Mouse (Mus musculus): ENCODE data around the gene Arl4d. TPM values are rescaled to one million over a fixed set of nuclear protein-coding genes. Genes with fewer than 3 reads are reported as not detected.
"Not testable (repeated sequence)": the region's sequence is repeated elsewhere in the genome, so short reads cannot be mapped to it uniquely, and the experiment has no call there.

Arl4d gene
- polyA plus RNA-seq, 1 experiment from 2014 or later = 10.0 TPM

GRCm38 (mm10) chr11:101626649-101626994 lies 38.7 kb upstream of the Arl4d start:
- Histone ChIP-seq H3K9ac (ENCODE audit: low read length) (peak overlapping the region; percentile 73), H3K9me3 (ENCODE audit: control insufficient read depth, low read length) (no peaks in the 10 kb centered on the region), H3K4me2 (replicated peaks; ENCODE audit: low read depth) (peak overlapping the region; percentile 60), H3K27me3 (ENCODE audit: control insufficient read depth, insufficient read depth, low read length) (no peaks in the 10 kb centered on the region), H3K4me3 (ENCODE audit: low read depth, low read length) (peak overlapping the region; percentile 39), H3K4me1 (replicated peaks; ENCODE audit: control insufficient read depth, insufficient read depth) (no peaks in the 10 kb centered on the region), H3K36me3 (ENCODE audit: control insufficient read depth, insufficient read depth, low read length) (no peaks in the 10 kb centered on the region), H3K27ac (replicated peaks) (peak overlapping the region; percentile 96)
- no peak for DNase-seq (ENCODE audit: low spot score)
- 3% methylated on average over 8 of the region's 8 CpGs for WGBS
- TF ChIP-seq CTCF (IDR thresholded peaks at IDR 0.05; ENCODE audit: low read depth) = no peak
- no peak for TF ChIP-seq EP300 (optimal IDR thresholded peaks at IDR 0.05)
- peak; percentile 12; the same call in 1 of the 2 replicates for ATAC-seq (ENCODE audit: low FRiP score, low TSS enrichment)

GRCm38 (mm10) chr11:101626995-101627856 lies 38.1 kb upstream of the Arl4d start, which contains the start of gene Rdm1:
Rdm1 (plus strand) TSS chr11:101627195.
- peak within 1 kb of the TSS; percentile 63 for H3K4me3 ChIP-seq (ENCODE audit: low read depth, low read length)
- ATAC-seq (ENCODE audit: low FRiP score, low TSS enrichment) (peak; percentile 81), DNase-seq (ENCODE audit: low spot score) (peak; percentile 83)
- TF ChIP-seq EP300 (optimal IDR thresholded peaks at IDR 0.05) = peak; percentile 84
- peak; percentile 8; the same call in 1 of the 2 replicates for TF ChIP-seq CTCF (IDR thresholded peaks at IDR 0.05; ENCODE audit: low read depth)
- under 1% methylated on average over 32 of the region's 34 CpGs for WGBS
- no peaks in the 10 kb centered on the region for H3K4me1 ChIP-seq (replicated peaks; ENCODE audit: control insufficient read depth, insufficient read depth)
- H3K36me3 ChIP-seq (ENCODE audit: control insufficient read depth, insufficient read depth, low read length) = no peaks in the 10 kb centered on the region
- H3K27me3 ChIP-seq (ENCODE audit: control insufficient read depth, insufficient read depth, low read length) = no peaks in the 10 kb centered on the region
- no peaks in the 10 kb centered on the region for H3K9me3 ChIP-seq (ENCODE audit: control insufficient read depth, low read length)
- peak within 1 kb of the TSS; percentile 79 for H3K9ac ChIP-seq (ENCODE audit: low read length)
- peak within 1 kb of the TSS; percentile 96 for H3K27ac ChIP-seq (replicated peaks)
- H3K4me2 ChIP-seq (replicated peaks; ENCODE audit: low read depth) = peak within 1 kb of the TSS; percentile 81

- Histone ChIP-seq H3K4me1 (replicated peaks; ENCODE audit: control insufficient read depth, insufficient read depth) (no peaks in the 10 kb centered on the region), H3K4me2 (replicated peaks; ENCODE audit: low read depth) (peak overlapping the region; percentile 81), H3K9ac (ENCODE audit: low read length) (peak overlapping the region; percentile 79), H3K27ac (replicated peaks) (peak overlapping the region; percentile 96), H3K27me3 (ENCODE audit: control insufficient read depth, insufficient read depth, low read length) (no peaks in the 10 kb centered on the region), H3K36me3 (ENCODE audit: control insufficient read depth, insufficient read depth, low read length) (no peaks in the 10 kb centered on the region), H3K9me3 (ENCODE audit: control insufficient read depth, low read length) (no peaks in the 10 kb centered on the region), H3K4me3 (ENCODE audit: low read depth, low read length) (peak overlapping the region; percentile 63)
- under 1% methylated on average over 33 of the region's 33 CpGs for WGBS
- no peak for TF ChIP-seq EP300 (optimal IDR thresholded peaks at IDR 0.05)
- TF ChIP-seq CTCF (IDR thresholded peaks at IDR 0.05; ENCODE audit: low read depth) = no peak
- peak; percentile 58 for ATAC-seq (ENCODE audit: low FRiP score, low TSS enrichment)
- peak; percentile 92 for DNase-seq (ENCODE audit: low spot score)
Measured at GRCm38 (mm10) chr11:101627857-101628559, 37.3 kb upstream of the Arl4d start.

- peak overlapping the region; percentile 81 for H3K4me2 ChIP-seq (replicated peaks; ENCODE audit: low read depth)
- not testable (repeated sequence) for DNase-seq (ENCODE audit: low spot score); H3K27ac ChIP-seq (replicated peaks); H3K9me3 ChIP-seq (ENCODE audit: control insufficient read depth, low read length); H3K9ac ChIP-seq (ENCODE audit: low read length); ATAC-seq (ENCODE audit: low FRiP score, low TSS enrichment); H3K4me1 ChIP-seq (replicated peaks; ENCODE audit: control insufficient read depth, insufficient read depth); H3K36me3 ChIP-seq (ENCODE audit: control insufficient read depth, insufficient read depth, low read length); H3K27me3 ChIP-seq (ENCODE audit: control insufficient read depth, insufficient read depth, low read length)
- peak overlapping the region; percentile 63; the same call in 1 of the 2 replicates for H3K4me3 ChIP-seq (ENCODE audit: low read depth, low read length)
- WGBS = 69% methylated on average over 4 of the region's 5 CpGs
Measured at GRCm38 (mm10) chr11:101628733-101629417, 36.5 kb upstream of the Arl4d start.

GRCm38 (mm10) chr11:101635660-101636059 lies 29.7 kb upstream of the Arl4d start:
- DNase-seq (ENCODE audit: low spot score) (no peak), ATAC-seq (ENCODE audit: low FRiP score, low TSS enrichment) (no peak)
- Histone ChIP-seq H3K4me2 (replicated peaks; ENCODE audit: low read depth) (no peak overlapping the region), H3K27ac (replicated peaks) (no peak overlapping the region), H3K4me3 (ENCODE audit: low read depth, low read length) (no peak overlapping the region), H3K36me3 (ENCODE audit: control insufficient read depth, insufficient read depth, low read length) (0 out of 2 replicates have a peak, but pooled peaks cover 5% of the 10 kb centered on the region), H3K4me1 (replicated peaks; ENCODE audit: control insufficient read depth, insufficient read depth) (no peaks in the 10 kb centered on the region), H3K9ac (ENCODE audit: low read length) (no peak overlapping the region), H3K9me3 (ENCODE audit: control insufficient read depth, low read length) (no peaks in the 10 kb centered on the region), H3K27me3 (ENCODE audit: control insufficient read depth, insufficient read depth, low read length) (no peaks in the 10 kb centered on the region)
- whole genome bisulfite sequencing = 88% methylated on average over 10 of the region's 10 CpGs
- no peak for TF ChIP-seq EP300 (optimal IDR thresholded peaks at IDR 0.05)
- no peak for TF ChIP-seq CTCF (IDR thresholded peaks at IDR 0.05; ENCODE audit: low read depth)

Data from stomach, postnatal 0 days (tissue).